Mouse (Mus musculus) kidney, postnatal 4 days (tissue): ENCODE data around the gene Ccrl2.

Experiments used
- DNase-seq, 2 experiments: peaks; one replicate each; pipeline ENCODE4 v3.0.0; 2021; ENCODE audit warnings: mixed read lengths in 2 of 2

Gene Ccrl2

DNA sequence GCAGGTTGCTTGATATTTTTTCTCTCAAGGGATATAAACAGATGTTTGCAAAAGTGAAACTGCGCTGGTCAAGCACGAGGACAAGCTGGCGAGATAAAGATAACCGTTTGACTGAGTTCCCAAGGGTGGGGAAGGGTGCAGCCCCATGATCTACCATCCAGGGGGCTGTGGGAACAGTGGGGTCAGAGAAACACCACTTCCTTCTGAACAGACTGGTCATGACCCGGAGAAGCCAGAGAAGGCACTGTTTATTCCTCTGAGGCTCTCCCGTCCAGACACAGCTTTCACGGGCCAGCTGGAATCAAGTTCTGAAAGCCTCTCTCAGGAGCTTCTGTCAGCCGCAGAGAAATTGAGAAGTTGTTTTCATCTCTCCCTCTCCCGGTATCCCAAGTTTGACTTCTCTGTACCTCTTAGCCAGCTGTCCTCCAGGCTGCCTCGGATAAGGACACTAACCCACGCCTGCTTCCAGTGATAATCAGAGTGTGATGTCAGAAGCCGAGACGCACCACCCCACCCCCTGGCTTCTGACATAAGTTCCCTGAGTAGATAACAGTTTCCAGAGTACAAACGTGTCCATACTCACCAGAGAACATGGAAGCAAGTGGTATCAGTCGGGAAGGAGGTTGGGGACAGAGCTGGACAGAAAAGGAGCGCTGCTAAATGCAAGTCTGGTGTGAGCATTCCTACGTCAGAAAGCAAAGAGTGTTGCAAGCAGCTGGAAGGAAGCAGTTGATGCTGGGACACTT, at the start of gene Ccrl2:
TSS of gene Ccrl2 (minus strand) at position 722 of the 746 bp plus-strand sequence.
- DNase-seq: peak; percentile 25 to 53

DNA sequence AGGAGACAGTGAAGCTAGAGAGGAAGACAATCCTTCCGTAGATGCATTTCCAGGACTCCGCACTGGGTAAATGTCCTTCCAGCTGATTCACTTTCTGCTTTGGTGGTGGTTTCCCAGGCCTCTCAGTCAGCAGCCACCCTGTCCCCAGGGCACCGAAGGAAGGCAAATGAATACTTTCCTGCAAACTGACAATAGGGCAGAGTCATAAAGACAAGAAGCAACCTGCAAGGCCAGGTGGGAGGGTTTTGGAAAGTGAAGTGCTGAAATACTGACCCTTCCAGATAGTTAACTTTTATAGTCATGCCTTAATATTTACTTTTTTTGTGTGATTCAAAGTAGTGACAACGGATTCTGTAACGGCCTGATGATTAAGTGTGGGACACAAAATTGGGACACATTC, 46.6 kb upstream of the Ccrl2 start:
- DNase-seq: no peak

DNA sequence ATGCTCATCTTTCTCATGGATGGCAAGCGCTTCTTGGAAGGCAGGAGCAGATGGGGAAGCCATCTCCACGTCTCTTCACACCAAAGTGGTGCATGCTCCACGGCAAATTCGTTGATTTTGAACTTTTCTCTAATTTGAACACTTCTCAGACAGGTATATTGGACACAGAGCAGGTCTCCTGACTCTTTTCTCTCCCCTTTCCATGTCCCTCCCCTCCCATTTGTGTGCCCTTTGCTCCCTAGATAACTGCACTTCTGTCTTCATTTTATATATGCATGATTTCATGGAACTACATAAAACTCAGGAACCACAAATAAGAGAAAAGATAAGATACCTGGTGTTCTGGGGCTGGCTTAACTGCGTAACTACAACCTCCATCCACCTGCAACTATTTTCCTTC, 46.0 kb upstream of the Ccrl2 start:
- no peak for DNase-seq

DNA sequence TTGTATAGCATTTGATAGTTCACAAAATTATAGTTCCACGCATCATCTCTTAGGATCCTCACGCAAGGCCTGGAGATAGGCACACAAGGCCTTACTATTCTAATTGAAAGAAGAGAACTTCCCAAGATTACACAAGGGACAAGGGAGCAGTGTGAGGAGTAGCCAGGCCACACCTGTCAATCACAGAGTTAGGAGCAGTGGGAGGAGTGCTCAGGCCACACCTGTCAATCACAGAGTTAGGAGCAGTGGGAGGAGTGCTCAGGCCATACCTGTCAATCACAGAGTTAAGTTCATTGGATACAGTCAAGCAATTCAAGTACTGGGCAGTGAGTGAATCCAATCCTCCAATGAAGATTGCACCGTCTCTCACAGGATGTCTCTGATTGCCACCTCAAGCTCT, 43.1 kb upstream of the Ccrl2 start:
- DNase-seq: no peak

DNA sequence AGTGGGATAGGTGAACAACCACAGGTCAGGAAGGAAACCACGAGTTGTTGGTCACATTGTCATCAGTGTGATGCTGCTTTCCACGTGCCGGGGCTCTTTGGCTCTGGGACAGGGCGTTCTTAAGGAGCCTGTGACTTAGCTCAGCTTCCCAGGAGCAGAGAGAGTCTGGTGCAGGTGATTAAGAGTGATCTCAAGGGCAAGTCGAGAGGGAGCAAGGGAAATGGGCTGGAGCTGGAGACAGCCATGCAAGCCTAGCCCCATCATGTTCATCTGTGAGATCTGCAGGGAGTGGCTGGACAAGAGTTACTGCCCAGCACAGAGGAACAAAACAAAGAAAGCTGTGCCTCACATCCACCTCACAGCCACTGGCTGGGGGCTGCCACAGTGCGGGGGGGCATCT, 40.2 kb upstream of the Ccrl2 start:
- DNase-seq: no peak

DNA sequence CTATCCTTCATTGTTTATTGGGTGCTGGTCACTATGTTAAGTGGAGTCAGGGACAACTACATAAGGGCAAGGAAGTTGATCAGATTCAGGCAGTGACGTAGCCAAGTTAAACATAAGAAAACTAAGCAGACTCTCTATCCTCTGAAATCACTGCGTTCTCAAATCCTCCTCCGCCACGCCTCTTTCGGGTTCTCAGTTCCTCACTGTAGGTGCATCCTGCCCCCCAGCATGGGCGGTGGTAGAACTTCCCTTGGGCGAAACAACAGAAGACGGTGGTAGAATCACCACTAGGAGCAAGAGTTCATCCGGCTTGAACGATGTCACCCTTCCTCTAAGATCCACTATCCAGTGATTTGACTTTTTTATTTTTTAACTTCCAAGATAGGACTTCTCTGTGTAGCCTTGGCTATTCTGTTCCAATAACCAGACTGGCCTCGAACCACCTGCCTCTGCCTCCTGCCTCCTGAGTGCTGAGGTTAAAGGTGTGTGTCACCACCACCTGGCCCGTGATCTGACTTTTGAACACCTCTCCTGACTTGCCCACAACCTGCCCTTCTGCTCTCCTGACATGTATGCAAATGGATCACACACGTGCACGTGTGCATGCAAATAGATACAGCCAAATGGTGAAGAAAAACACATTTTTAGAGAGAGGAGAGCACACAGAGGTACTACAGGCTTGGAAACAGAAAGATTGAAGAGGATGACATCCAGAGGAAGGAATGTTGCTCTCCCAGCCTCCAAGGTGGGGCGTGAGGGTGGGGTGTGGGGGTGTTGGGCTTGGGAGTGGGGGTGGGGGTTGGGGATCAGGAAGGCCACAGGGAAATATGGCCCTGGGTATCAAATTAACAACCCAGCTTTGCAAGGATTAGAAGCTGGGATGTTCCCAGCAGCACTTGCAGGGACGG, 39.4 kb upstream of the Ccrl2 start:
- DNase-seq: no peak

DNA sequence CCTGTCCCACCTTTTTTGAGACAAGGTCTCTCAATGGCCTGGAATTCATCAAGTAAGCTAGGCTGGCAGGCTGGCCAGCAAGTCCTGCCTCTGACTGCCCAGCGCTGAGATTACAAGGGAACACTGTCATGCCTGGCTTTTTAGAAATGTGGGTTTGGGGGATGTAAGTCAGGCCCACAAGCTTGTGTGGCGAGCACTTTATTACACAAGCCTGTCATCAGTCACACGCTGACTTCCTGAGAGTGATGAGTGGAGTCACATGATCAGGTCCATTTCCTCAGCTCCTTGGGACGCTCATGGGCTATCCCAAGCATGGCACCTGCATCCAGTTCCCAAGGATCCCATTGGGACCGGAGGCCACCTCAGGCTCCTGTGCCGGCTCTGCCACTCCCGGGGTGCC, 38.4 kb upstream of the Ccrl2 start:
- DNase-seq: no peak

DNA sequence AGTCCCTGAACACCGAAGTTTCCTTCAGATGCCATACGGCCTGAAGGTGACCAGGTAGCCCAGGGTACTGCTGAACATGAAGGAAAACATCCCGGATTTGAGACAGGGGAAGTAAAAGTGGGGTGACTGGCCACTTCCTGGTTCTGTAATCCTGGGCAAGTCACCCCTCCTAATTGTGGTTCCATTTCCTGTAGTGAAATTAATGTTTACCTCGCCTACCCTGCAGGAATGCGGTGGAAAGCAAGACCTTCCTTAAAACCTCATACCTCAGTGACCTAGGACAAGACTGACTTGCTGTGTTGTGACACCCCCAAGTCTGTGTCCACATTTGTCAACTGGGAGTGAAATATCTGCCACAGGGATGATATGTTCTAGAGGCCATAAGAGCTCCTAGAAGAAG, 37.3 kb upstream of the Ccrl2 start:
- no peak for DNase-seq

DNA sequence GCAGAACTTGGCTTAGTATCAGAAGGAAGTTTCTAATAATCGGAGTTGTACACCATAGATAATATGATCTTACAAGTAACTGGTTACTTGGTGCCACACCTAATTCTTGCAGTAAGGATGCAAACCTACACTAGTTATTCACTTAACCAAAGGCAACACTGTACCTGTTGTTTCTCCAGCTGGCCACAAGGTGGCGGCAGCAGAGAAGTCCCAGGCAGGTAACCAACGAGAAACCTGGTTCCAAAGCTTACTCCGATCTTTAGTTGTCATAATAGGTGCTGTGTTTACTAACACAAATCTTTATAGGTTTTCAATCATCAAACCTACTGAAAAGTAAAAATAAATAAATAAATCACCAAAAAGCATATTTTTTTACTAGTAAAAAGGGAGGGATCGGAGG, 35.8 kb upstream of the Ccrl2 start:
- peak; percentile 74 to 81 for DNase-seq

DNA sequence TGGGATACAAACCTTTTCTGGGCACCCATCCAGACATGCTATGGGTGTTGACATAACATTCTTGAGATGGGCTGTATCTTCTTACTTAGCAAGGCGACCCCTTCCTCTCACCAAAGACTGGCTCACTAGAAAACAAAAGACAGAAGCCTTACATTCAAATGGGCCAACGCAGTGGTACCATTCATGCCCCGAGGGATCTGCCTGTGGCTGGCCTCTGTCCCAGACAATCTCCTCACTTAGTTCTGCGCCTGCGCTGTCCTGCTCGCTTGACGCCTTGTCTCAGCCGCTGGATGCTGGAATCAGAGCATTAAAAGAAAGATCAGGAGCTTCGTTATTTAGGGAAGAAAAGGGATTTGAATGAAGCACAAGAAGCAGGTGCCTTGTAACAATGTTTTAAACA, 35.3 kb upstream of the Ccrl2 start:
- no peak for DNase-seq

DNA sequence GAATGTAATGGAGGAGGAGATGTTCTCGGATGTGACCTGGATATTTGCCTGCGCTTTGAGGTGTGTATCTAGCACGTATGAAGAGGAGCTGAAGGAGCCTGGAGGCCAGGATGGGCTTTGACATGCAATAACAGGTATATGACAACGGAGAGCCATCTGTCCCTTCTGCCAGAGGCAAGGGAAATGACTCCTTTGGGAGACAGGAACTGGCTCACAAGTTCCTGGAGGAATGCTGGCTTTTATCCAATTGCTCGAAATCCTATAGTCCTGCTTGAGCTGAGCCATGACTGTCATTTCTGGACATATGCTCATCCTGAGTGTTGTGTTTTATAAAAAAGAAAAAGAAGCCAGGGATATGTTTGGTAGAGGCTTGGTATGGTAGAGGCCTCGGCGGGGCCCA, 31.6 kb upstream of the Ccrl2 start:
- no peak for DNase-seq

DNA sequence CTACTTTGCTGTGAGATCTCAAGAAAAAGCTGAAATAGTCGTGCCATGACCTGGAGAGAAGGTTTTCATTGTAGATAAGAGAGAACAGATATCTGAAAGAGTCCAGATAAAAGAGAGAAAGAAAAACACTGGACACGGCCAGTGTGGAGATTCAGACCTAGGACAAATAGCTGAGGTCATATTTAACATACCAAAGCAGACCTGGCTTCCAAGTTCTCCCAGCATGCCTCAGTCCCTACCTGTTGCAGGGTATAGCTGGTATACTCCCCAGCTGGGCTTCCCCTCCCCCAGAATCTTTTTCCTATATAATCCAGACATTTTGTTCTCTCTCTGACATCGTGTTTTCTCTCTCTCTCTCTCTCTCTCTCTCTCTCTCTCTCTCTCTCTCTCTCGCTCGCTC, 30.6 kb upstream of the Ccrl2 start:
- DNase-seq: no peak

DNA sequence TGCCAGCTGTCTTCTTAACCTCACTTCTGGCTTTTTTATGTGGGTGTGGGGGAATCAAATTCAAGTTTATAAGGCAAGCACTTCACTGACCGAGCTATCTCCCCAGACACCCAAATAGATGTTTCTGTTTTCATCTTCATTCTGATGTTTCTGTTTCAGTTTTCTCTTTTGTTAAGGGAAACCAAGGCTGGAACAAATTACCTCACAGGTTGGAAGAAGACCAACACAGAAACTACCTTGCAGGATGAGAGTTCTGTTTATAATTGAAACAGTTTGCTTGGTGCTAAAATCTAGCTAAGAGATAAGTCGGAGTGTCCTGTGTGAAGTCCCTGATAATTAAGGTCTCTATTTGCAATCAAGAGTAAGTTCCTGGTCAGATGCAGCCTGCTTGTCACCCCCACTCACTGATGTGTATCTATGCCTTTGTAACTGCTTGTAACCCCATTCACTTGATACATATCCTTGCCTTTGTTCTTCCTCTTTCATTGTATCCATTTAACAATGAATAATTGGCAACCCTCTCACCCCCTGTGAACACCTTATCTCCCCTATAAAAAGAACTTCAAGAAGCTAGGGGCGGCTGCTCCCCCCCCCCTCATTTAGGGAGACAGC, 29.8 kb upstream of the Ccrl2 start:
- no peak for DNase-seq

DNA sequence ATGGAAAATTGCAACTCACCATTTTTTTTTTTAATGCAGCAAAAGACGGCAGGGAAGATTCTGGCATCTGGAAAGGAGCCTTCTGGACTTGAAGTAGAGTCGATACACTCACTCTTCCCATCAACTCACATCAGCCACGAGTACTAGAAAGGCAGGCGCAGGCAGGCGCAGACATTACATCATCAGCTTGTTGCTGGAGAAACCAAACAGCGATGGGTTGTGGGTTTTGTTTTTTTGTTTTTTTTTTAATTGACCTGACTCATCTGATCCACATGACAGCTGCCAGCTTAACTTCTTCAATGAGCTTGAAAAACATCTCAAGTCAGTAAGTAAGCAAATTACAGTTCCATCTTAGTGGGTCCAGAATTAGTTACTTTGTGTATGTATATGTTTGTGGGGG, 28.8 kb upstream of the Ccrl2 start:
- DNase-seq: no peak

DNA sequence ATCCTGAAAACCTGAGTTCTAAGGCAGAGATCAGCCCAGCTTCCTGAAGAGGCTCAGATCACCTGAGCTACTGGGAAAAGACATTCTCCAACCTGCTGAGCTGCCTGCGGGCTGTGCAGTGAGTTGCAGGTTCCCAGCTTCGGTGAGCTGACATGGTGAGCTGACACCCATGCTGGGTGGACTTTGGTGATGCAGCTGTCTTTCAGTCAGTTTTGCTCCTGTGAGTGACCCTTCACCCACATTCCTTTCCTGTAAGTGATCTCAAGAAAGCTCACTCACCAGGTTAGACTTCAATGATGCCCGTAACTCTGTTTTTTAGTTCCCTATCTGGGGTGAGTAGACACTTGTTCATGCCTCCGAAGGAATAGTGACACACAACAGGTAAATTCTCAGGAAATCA, 28.0 kb upstream of the Ccrl2 start:
- no peak for DNase-seq

DNA sequence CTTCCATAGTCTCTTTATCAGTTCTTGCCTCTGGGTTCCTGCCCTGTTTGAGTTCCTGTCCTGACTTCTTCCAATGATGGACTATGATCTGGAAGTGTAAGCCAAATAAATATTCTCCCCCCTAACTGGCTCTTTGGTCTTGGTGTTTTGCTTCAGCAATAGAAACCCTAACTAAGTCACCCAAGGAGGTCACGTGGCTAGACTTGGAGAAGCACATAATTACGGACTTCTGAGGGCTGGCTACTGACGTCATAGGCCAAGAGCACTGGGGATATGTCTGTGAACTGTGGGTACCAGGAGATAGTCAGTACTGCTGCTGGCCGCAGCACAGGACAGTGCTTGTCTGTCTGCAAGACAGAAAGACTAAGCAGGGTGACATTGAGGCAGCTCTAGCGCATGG, 24.4 kb upstream of the Ccrl2 start:
- no peak for DNase-seq

DNA sequence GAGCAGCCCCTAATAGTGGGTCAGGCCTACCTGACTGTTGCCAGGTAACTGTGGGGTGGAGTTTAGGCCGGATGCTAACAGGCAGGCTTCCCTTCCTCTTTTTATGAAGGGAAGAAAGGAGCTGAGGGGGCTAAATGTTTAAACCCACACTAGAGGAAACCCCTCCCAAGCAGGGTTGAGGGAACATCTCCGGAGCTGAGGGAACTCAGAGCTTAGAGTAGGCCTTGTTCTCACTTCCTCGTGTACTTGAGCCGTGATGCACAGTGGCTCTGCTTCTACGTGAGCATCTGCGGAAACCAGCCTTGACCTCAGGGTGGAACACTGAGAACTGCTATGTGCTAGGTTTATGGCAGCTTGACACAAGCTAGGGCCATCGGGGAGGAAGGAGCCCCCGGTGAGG, 23.5 kb upstream of the Ccrl2 start:
- DNase-seq: no peak

DNA sequence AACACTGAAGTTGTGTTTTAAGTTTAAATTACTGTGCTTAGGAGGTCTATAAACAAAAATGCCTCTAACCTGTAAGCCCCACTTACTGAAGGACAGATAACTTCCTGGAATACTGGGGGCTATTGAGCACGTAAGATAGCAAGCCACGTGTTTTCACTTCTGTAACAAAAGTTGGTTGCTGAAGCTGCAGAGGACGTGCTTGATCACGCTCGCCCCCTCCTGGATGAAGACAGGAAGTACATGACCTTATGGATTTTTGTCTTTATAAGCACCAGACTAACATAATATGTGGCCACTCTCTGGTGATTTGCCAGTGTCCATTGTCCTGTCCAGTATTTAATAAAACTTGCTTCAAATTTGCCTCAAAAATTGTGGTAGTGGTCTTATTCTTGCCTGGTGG, 20.4 kb upstream of the Ccrl2 start:
- no peak for DNase-seq

DNA sequence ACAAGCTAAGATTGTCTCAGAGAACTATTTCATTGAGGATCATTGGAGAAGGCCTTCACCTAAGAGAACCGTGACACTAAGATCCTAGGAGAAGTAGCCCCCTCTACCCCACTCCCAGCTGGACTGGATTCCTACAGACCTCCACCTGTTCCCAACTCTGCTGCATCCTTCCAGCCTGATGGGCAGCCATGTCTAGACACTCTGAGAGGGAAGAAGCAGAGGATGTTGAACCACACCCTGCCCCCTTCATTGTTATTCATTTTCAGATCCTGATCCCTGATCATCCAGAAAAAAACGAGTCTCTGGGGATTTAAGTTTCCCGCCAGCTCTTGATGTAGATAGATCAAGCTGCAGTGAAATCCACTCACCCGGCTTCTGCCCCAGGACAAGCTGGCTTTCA, 15.7 kb upstream of the Ccrl2 start:
- no peak for DNase-seq

DNA sequence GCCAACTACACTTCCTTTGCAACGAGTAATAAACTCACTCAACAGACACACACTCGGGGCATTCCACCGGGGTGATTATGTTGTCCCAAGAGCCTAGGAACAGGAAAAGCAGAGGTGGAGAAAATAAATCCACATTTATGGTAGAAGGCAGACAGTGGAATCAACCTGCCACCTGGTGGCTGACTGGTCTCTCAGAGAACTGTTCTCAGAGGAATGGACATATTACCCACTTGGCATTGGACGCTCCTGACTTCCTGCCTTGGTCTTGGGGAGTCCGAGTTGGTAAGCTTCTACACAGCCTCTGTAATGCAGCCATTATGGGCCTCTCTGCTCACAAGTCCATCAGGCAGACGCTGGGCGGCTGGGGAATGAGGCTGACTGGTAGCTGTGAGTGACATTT, 14.9 kb upstream of the Ccrl2 start:
- DNase-seq: peak; percentile 71 to 76

DNA sequence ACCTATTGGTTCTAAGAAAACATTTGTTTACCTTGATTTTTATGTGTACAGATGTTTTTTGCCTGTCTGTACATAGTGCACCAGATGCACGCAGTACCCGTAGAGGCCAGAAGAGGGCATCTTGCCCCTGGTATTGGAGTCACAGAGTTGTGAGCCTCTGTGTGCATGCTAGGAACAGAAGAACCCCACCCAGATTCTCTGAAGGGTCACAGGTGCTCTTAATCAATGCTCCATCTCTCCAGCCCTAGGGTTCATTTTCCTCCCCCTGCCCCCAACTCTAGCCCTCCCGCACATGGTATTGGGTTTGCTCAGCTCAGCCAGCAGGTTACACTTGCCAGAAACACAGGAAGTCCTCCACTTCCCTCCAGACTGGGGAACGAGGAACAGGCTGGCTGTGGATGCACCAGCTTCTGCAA, 13.2 kb upstream of the Ccrl2 start:
- DNase-seq: peak; percentile 79

DNA sequence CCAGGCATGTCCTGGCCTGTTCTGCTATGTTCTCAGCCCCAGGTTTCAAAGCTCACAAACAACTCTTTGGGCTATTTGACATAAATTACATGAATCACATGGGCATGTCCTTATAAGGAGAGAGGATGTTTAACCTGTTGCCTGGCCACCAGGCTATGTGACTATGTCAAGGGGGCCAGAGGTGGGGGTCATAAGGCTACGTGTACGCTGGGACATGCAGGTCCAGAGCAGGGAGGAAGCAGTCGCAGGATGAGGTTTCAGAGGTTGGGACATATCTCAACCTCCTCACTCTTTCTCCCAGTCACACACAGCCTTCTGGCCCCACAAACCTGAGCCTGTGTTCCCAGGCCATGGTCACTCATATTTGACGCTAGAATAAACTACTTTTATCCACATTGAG, 9.7 kb upstream of the Ccrl2 start:
- no peak for DNase-seq

DNA sequence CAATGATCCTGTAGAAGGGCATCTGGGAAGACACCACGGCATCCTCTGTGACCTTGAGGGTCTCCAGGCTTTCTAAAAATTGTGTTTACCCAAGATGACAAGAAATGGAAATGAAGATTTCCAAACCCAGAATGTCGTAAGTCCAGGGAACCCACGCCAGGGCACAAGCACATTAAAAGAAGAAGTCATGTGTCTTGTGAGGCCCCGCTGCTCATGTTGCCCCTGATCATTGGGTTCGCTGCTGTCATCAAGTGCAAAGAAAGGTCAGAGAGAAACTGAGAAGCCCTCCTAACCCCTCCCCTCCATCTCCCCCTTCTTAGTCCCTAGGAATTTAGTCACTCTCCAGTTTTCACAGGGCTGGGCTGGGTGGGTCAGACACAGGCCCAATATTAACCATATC, 5.5 kb upstream of the Ccrl2 start:
- DNase-seq: no peak
